Mouse (Mus musculus) limb, embryonic 10.5 days (tissue): Measurements from ENCODE around the gene Stambpl1. TPM values are rescaled to one million over a fixed set of nuclear protein-coding genes. Genes with fewer than 3 reads are reported as not detected.
"Not testable (repeated sequence)": the region's sequence is repeated elsewhere in the genome, so short reads cannot be mapped to it uniquely, and the experiment has no call there.

ENCODE experiments used
- DNase-seq: peaks from one replicate; pipeline ENCODE4 v3.0.0-alpha.2; 2017; ENCODE audit warnings: low spot score
- H3K27ac ChIP-seq: fragments of 300-500 bp; sonication (generic); 2 replicates; pipeline ENCODE4 v1.5.1; 2016; ENCODE audit warnings: mild to moderate bottlenecking
- H3K27me3 ChIP-seq: fragments of 300-500 bp; sonication (generic); 2 replicates; pipeline ENCODE4 v1.6.1; 2016; ENCODE audit warnings: low read depth, mild to moderate bottlenecking; ENCODE audit not compliant: poor library complexity, severe bottlenecking
- H3K36me3 ChIP-seq: fragments of 300-500 bp; sonication (generic); 2 replicates; pipeline ENCODE4 v1.6.1; 2016; ENCODE audit warnings: mild to moderate bottlenecking, moderate library complexity
- H3K4me1 ChIP-seq: fragments of 300-500 bp; sonication (generic); 2 replicates; pipeline ENCODE4 v1.6.1; 2016
- H3K4me3 ChIP-seq: fragments of 300-500 bp; sonication (generic); 2 replicates; pipeline ENCODE4 v1.5.1; 2016; ENCODE audit warnings: mild to moderate bottlenecking, moderate library complexity
- H3K9me3 ChIP-seq: fragments of 300-500 bp; sonication (generic); replicated peaks from 2 replicates; pipeline ENCODE4 v1.6.1; 2016; ENCODE audit warnings: mild to moderate bottlenecking
- WGBS: fragments of 180-500 bp; shearing (Covaris S2); methylation state at CpG from one replicate; pipeline ENCODE4 v1.1.7; 2016; 5-methylcytosine and 5-hydroxymethylcytosine counted together
- polyA plus RNA-seq: library from polyadenylated mRNA; unstranded; fragments of >200 nt; fragmentation: Nextera tagmentation; extraction: Ambion mirVana; gene quantifications from 2 replicates; pipeline ENCODE4 v1.2.1, GENCODE M21; 2016

Stambpl1 gene
- polyA plus RNA-seq, 1 experiment from 2014 or later: 13.8 TPM

GRCm38 (mm10) chr19:34206128-34206527, 14.1 kb downstream of the Stambpl1 start:
- WGBS: 75% methylated on average over 4 of the region's 4 CpGs
- not testable (repeated sequence) for H3K36me3 ChIP-seq, H3K4me3 ChIP-seq, H3K4me1 ChIP-seq, H3K27me3 ChIP-seq, H3K27ac ChIP-seq, H3K9me3 ChIP-seq, DNase-seq

GRCm38 (mm10) chr19:34206760-34207440, 14.9 kb downstream of the Stambpl1 start:
- Histone ChIP-seq H3K4me1 (peaks cover 6% of the 10 kb centered on the region; the same call in 1 of the 2 replicates), H3K27ac (no peak overlapping the region), H3K9me3 (no peaks in the 10 kb centered on the region), H3K36me3 (no peaks in the 10 kb centered on the region), H3K4me3 (no peak overlapping the region), H3K27me3 (no peaks in the 10 kb centered on the region)
- no peak for DNase-seq
- WGBS: 94% methylated on average over 8 of the region's 8 CpGs

GRCm38 (mm10) chr19:34209031-34209430, 17.0 kb downstream of the Stambpl1 start:
- Histone ChIP-seq H3K4me1 (peaks cover 6% of the 10 kb centered on the region; the same call in 1 of the 2 replicates), H3K4me3 (no peak overlapping the region), H3K9me3 (no peaks in the 10 kb centered on the region), H3K27me3 (no peaks in the 10 kb centered on the region), H3K36me3 (no peaks in the 10 kb centered on the region), H3K27ac (no peak overlapping the region)
- 86% methylated on average over 3 of the region's 3 CpGs for WGBS
- no peak for DNase-seq

- H3K36me3 ChIP-seq: no peaks in the 10 kb centered on the region
- peaks cover 6% of the 10 kb centered on the region; the same call in 1 of the 2 replicates for H3K4me1 ChIP-seq
- no peak for DNase-seq
- H3K9me3 ChIP-seq: no peaks in the 10 kb centered on the region
- H3K27me3 ChIP-seq: no peaks in the 10 kb centered on the region
- WGBS: 75% methylated on average over 8 of the region's 8 CpGs
- H3K27ac ChIP-seq: no peak overlapping the region
- no peak overlapping the region for H3K4me3 ChIP-seq
Observed at GRCm38 (mm10) chr19:34209930-34210581, 18.0 kb downstream of the Stambpl1 start.

GRCm38 (mm10) chr19:34210841-34211240, 18.8 kb downstream of the Stambpl1 start:
- no peak for DNase-seq
- WGBS: 68% methylated on average over 2 of the region's 2 CpGs
- no peaks in the 10 kb centered on the region for H3K27me3 ChIP-seq
- H3K27ac ChIP-seq: no peak overlapping the region
- H3K36me3 ChIP-seq: no peaks in the 10 kb centered on the region
- H3K4me1 ChIP-seq: peaks cover 6% of the 10 kb centered on the region; the same call in 1 of the 2 replicates
- H3K4me3 ChIP-seq: no peak overlapping the region
- H3K9me3 ChIP-seq: no peaks in the 10 kb centered on the region

GRCm38 (mm10) chr19:34212489-34213250, 20.6 kb downstream of the Stambpl1 start:
- WGBS: 89% methylated on average over 12 of the region's 12 CpGs
- no peak overlapping the region for H3K27ac ChIP-seq
- no peaks in the 10 kb centered on the region for H3K27me3 ChIP-seq
- H3K4me3 ChIP-seq: no peak overlapping the region
- DNase-seq: no peak
- H3K4me1 ChIP-seq: peaks cover 8% of the 10 kb centered on the region; the same call in 1 of the 2 replicates
- H3K36me3 ChIP-seq: no peaks in the 10 kb centered on the region
- H3K9me3 ChIP-seq: no peaks in the 10 kb centered on the region

- DNase-seq: no peak
Observed at GRCm38 (mm10) chr19:34213251-34213645, 21.2 kb downstream of the Stambpl1 start.

GRCm38 (mm10) chr19:34214136-34214535, 22.1 kb downstream of the Stambpl1 start:
- 75% methylated on average over 4 of the region's 4 CpGs for WGBS
- no peak overlapping the region for H3K4me3 ChIP-seq
- no peaks in the 10 kb centered on the region for H3K27me3 ChIP-seq
- peaks cover 10% of the 10 kb centered on the region for H3K4me1 ChIP-seq
- H3K9me3 ChIP-seq: no peaks in the 10 kb centered on the region
- DNase-seq: no peak
- no peak overlapping the region for H3K27ac ChIP-seq
- H3K36me3 ChIP-seq: no peaks in the 10 kb centered on the region

More at GRCm38 (mm10) chr19:34213251-34213645, 21.2 kb downstream of the Stambpl1 start:
- Histone ChIP-seq H3K4me1 (peaks cover 8% of the 10 kb centered on the region; the same call in 1 of the 2 replicates), H3K4me3 (no peak overlapping the region), H3K9me3 (no peaks in the 10 kb centered on the region), H3K36me3 (no peaks in the 10 kb centered on the region), H3K27ac (no peak overlapping the region), H3K27me3 (no peaks in the 10 kb centered on the region)

- no peak for DNase-seq
- H3K36me3 ChIP-seq: peaks cover 12% of the 10 kb centered on the region
- no peak overlapping the region for H3K4me3 ChIP-seq
- H3K27ac ChIP-seq: no peak overlapping the region
- peaks cover 6% of the 10 kb centered on the region for H3K4me1 ChIP-seq
- no peaks in the 10 kb centered on the region for H3K27me3 ChIP-seq
- 93% methylated on average over 5 of the region's 5 CpGs for WGBS
- H3K9me3 ChIP-seq: no peaks in the 10 kb centered on the region
Observed at GRCm38 (mm10) chr19:34216956-34217355, 24.9 kb downstream of the Stambpl1 start.

GRCm38 (mm10) chr19:34217761-34218160, 25.7 kb downstream of the Stambpl1 start:
- Histone ChIP-seq H3K4me1 (peaks cover 6% of the 10 kb centered on the region), H3K27me3 (no peaks in the 10 kb centered on the region), H3K27ac (no peak overlapping the region), H3K4me3 (no peak overlapping the region), H3K9me3 (no peaks in the 10 kb centered on the region), H3K36me3 (peaks cover 12% of the 10 kb centered on the region)
- 86% methylated on average over 3 of the region's 3 CpGs for WGBS
- no peak for DNase-seq

- WGBS: 88% methylated on average over 5 of the region's 5 CpGs
- H3K9me3 ChIP-seq: no peaks in the 10 kb centered on the region
- DNase-seq: no peak
- no peak overlapping the region for H3K4me3 ChIP-seq
- peaks cover 6% of the 10 kb centered on the region for H3K4me1 ChIP-seq
- peaks cover 12% of the 10 kb centered on the region for H3K36me3 ChIP-seq
- H3K27ac ChIP-seq: no peak overlapping the region
- no peaks in the 10 kb centered on the region for H3K27me3 ChIP-seq
Observed at GRCm38 (mm10) chr19:34219260-34219968, 27.4 kb downstream of the Stambpl1 start.

GRCm38 (mm10) chr19:34220732-34221380, 28.8 kb downstream of the Stambpl1 start:
- 77% methylated on average over 3 of the region's 3 CpGs for WGBS
- H3K27ac ChIP-seq: no peak overlapping the region
- no peaks in the 10 kb centered on the region for H3K9me3 ChIP-seq
- DNase-seq: no peak
- H3K4me3 ChIP-seq: no peak overlapping the region
- H3K27me3 ChIP-seq: no peaks in the 10 kb centered on the region
- H3K4me1 ChIP-seq: peaks cover 6% of the 10 kb centered on the region
- H3K36me3 ChIP-seq: peaks cover 12% of the 10 kb centered on the region
